25 mouse cellular contexts compared by ENCODE assay signal in the genomic region with DNA sequence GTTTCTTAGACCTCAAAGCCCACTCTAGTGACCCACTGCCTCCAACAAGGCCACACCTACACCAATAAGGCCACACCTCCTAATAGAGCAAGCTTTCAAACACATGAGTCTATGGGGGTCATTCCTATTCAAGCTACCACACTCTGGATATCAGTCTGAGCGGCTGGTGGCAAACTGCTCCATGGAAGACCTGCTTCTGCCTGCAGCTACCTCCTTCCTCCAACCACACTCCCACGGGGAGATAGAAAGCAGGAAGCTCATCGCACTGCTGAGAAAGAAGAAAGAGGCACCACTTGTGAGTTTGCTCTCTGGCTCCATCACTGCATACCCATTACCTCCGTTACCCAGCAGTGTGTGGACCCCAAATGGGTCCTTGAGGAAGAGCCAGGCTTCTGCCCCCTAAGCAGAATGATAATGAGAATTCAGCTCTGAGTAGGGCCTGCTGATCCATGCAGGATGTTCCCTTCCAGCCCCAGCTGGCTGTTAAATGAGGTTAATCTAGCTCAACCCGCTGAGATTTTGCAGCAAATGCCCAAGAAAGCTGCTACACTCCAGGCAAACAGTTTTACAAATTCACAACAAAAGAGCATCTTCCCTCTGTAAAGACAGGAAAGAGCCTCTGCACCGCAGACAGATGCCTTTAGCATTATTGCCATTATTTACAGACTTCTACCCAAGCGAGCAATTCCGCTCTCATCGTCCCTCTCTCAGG.
A peak's percentile ranks its signal among the peaks of the same experiment; 100 is the strongest.
DNase-seq lines count a peak whose midpoint lies in the region; ATAC-seq and TF ChIP-seq lines count a peak whose summit lies in the region.
"Had no signal": no experiment of that assay in that cellular context is flagged by ENCODE, and none has a peak within 500 bp of the region (broad histone marks: within the 10 kb centered on the region; RNA-seq: fewer than 3 reads in every experiment).

No protein-coding gene starts in this region.

- intact Hi-C loops in heart, postnatal 10 days (cut with DNase I), result no loop called here

- H3K4me3 ChIP-seq in neural tube, embryonic 14.5 days (ENCODE audit: low read depth, low read length), result no peak overlapping the region
- H3K4me3 ChIP-seq: erythroblast, embryonic 14.5 days; heart, embryonic 10.5 days; heart, embryonic 15.5 days; midbrain, embryonic 13.5 days had no signal

- no peak for TF ChIP-seq POLR2A in brain, embryonic 14.5 days (IDR thresholded peaks at IDR 0.05; ENCODE audit: borderline replicate concordance, extremely low read depth, insufficient read depth, insufficient read length, poor library complexity, severe bottlenecking)

- TF ChIP-seq CTCF in brain, embryonic 14.5 days (IDR thresholded peaks at IDR 0.05; ENCODE audit: borderline replicate concordance, extremely low read depth, insufficient read depth, insufficient read length), result no peak

- H3K4me2 ChIP-seq in neural tube, embryonic 14.5 days (ENCODE audit: low read depth, low read length), result no peak overlapping the region
- H3K4me2 ChIP-seq: heart, embryonic 15.5 days; midbrain, embryonic 13.5 days had no signal

- H3K4me1 ChIP-seq in neural tube, embryonic 14.5 days (ENCODE audit: control insufficient read depth, insufficient read depth, low read length), result 0 out of 2 replicates have a peak, but pooled peaks cover 5% of the 10 kb centered on the region
- H3K4me1 ChIP-seq: heart, embryonic 10.5 days; heart, embryonic 15.5 days; midbrain, embryonic 13.5 days had no signal

- peak; percentile 55 for DNase-seq in heart, adult 11 months
- DNase-seq in heart, postnatal 10 days, result no peak
- DNase-seq in layer of hippocampus, postnatal 14 days (ENCODE audit: low spot score in 2 of 2), result peak; percentile 16 to 19
- DNase-seq in layer of hippocampus, postnatal 36 days, result no peak
- peak; percentile 36 for DNase-seq in brain, embryonic 14.5 days (ENCODE audit: low read depth)
- DNase-seq in adrenal gland, postnatal 10 days, result no peak
- DNase-seq: adrenal gland, postnatal 36 days; gastrocnemius, postnatal 10 days; heart, postnatal 36 days; kidney, adult 11 months; kidney, postnatal 14 days; liver; lung, adult 2 months; right cerebral cortex, postnatal 25 days; thymus, postnatal 14 days had no signal

- WGBS in neural tube, embryonic 14.5 days, result 56% methylated on average over 9 of the region's 9 CpGs

- peak; percentile 41; the same call in 1 of the 2 replicates for ATAC-seq in neural tube, embryonic 14.5 days (ENCODE audit: low read depth)
- ATAC-seq: CD4-positive, CD25-positive, alpha-beta regulatory T cell, adult 4 months; forebrain, embryonic 16.5 days; inflammation-experienced regulatory T-cells, adult 6 months; midbrain, embryonic 13.5 days had no signal

- no peaks in the 10 kb centered on the region for H3K36me3 ChIP-seq in neural tube, embryonic 14.5 days (ENCODE audit: control insufficient read depth, insufficient read depth, low read length)
- H3K36me3 ChIP-seq: heart, embryonic 10.5 days; heart, embryonic 15.5 days; midbrain, embryonic 13.5 days had no signal

- H3K9me3 ChIP-seq in neural tube, embryonic 14.5 days (ENCODE audit: control insufficient read depth, low read length), result no peaks in the 10 kb centered on the region; the same call in 1 of the 2 replicates
- H3K9me3 ChIP-seq: heart, embryonic 10.5 days; heart, embryonic 15.5 days; midbrain, embryonic 13.5 days had no signal

- no peaks in the 10 kb centered on the region for H3K27me3 ChIP-seq in neural tube, embryonic 14.5 days (ENCODE audit: control insufficient read depth, insufficient read depth, low read length)
- H3K27me3 ChIP-seq: heart, embryonic 15.5 days; midbrain, embryonic 13.5 days had no signal

- no peak overlapping the region for H3K9ac ChIP-seq in neural tube, embryonic 14.5 days (replicated peaks; ENCODE audit: low read depth, low read length)
- H3K9ac ChIP-seq: heart, embryonic 15.5 days; liver, embryonic 14.5 days; midbrain, embryonic 13.5 days had no signal

- no peak overlapping the region; the same call in 1 of the 2 replicates for H3K27ac ChIP-seq in neural tube, embryonic 14.5 days (ENCODE audit: low read depth, low read length)
- H3K27ac ChIP-seq: heart, embryonic 10.5 days; heart, embryonic 15.5 days; liver, embryonic 14.5 days; macrophage; midbrain, embryonic 13.5 days had no signal

Comparison
In these comparisons a context has a peak if more than half of its experiments do, and no peak if none do; other contexts are left out.
1. DNase-seq: peak in heart, adult 11 months (single experiment), layer of hippocampus, postnatal 14 days (2 of 2) and brain, embryonic 14.5 days (single experiment); none in heart, postnatal 10 days (0 of 2), layer of hippocampus, postnatal 36 days (0 of 2) and adrenal gland, postnatal 10 days (single experiment).